Mouse (Mus musculus) midbrain, embryonic 11.5 days (tissue): ENCODE measurements around the gene Ccdc6. TPM values are rescaled to one million over a fixed set of nuclear protein-coding genes. Genes with fewer than 3 reads are reported as not detected.

ENCODE experiments used
- ATAC-seq: fragments of 200-750 bp; cut with Nextera tagmentation; 2 replicates; pipeline ENCODE4 v1.8.0; 2017; ENCODE audit warnings: moderate TSS enrichment, moderate library complexity; ENCODE audit not compliant: low FRiP score
- DNase-seq: peaks from one replicate; pipeline ENCODE4 v3.0.0; 2015; ENCODE audit warnings: low spot score; ENCODE audit errors: missing footprints
- H3K27ac ChIP-seq: fragments of 300-500 bp; sonication (generic); 2 replicates; pipeline ENCODE4 v1.5.1; 2014; ENCODE audit warnings: low read depth, low read length
- H3K27me3 ChIP-seq: fragments of 300-500 bp; sonication (generic); 2 replicates; pipeline ENCODE4 v1.6.1; 2014; ENCODE audit warnings: mild to moderate bottlenecking, low read length, moderate library complexity, mixed read lengths; ENCODE audit not compliant: control insufficient read depth, insufficient read depth
- H3K36me3 ChIP-seq: fragments of 300-500 bp; sonication (generic); 2 replicates; pipeline ENCODE4 v1.6.1; 2014; ENCODE audit warnings: mild to moderate bottlenecking, low read length, moderate library complexity, mixed read lengths; ENCODE audit not compliant: control insufficient read depth, insufficient read depth
- H3K4me1 ChIP-seq: fragments of 300-500 bp; sonication (generic); 2 replicates; pipeline ENCODE4 v1.6.1; 2014; ENCODE audit warnings: low read length; ENCODE audit not compliant: control insufficient read depth, insufficient read depth
- H3K4me2 ChIP-seq: fragments of 300-500 bp; sonication (generic); 2 replicates; pipeline ENCODE4 v1.6.1; 2014; ENCODE audit warnings: mild to moderate bottlenecking, moderate library complexity
- H3K4me3 ChIP-seq: fragments of 300-500 bp; sonication (generic); 2 replicates; pipeline ENCODE4 v1.5.1; 2014; ENCODE audit warnings: low read depth, low read length
- H3K9ac ChIP-seq: fragments of 300-500 bp; sonication (generic); 2 replicates; pipeline ENCODE4 v1.6.1; 2014; ENCODE audit warnings: low read length
- H3K9me3 ChIP-seq: fragments of 300-500 bp; sonication (generic); 2 replicates; pipeline ENCODE4 v1.6.1; 2016; ENCODE audit warnings: low read length; ENCODE audit not compliant: control insufficient read depth
- WGBS: fragments of 180-500 bp; shearing (Covaris S2); extraction: QIAGEN DNeasy Blood & Tissue Kit; methylation state at CpG from one replicate; pipeline ENCODE4 v1.1.7; 2014; 5-methylcytosine and 5-hydroxymethylcytosine counted together
- polyA plus RNA-seq: library from polyadenylated mRNA; unstranded; fragments of >200 nt; fragmentation: Nextera tagmentation; extraction: Ambion mirVana; gene quantifications from 2 replicates; pipeline ENCODE4 v1.2.1, GENCODE M21; 2014

Ccdc6 gene
- polyA plus RNA-seq, 1 experiment from 2014 or later, result 22.3 TPM

DNA sequence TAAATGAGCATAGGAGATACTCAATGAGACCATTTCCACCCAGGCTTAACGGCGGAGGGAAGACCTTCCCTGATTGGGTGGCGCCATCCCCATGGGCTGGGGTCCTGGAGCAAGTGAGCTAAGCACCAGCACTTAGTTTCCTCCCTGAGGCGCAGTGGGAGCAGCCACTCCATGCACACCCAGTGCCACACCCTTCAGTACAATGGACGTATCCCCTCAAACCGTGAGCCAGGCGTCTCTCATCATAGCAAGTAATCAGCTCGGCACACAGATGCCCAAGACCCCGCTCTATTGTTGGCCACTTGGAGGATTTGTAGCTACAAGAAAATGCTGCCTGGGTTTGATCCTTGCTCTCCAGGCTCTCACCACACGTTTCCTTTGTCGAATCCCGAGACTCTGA, 49.0 kb downstream of the Ccdc6 start:
- H3K36me3 ChIP-seq, result peaks cover 16% of the 10 kb centered on the region; the same call in 1 of the 2 replicates
- no peaks in the 10 kb centered on the region for H3K27me3 ChIP-seq
- H3K4me3 ChIP-seq, result no peak overlapping the region
- no peak for ATAC-seq
- DNase-seq, result no peak
- H3K4me2 ChIP-seq, result no peak overlapping the region
- no peaks in the 10 kb centered on the region; the same call in 1 of the 2 replicates for H3K9me3 ChIP-seq
- H3K9ac ChIP-seq, result no peak overlapping the region
- no peak overlapping the region for H3K27ac ChIP-seq
- WGBS, result 96% methylated on average over 12 of the region's 12 CpGs
- 0 out of 2 replicates have a peak, but pooled peaks cover 4% of the 10 kb centered on the region for H3K4me1 ChIP-seq

DNA sequence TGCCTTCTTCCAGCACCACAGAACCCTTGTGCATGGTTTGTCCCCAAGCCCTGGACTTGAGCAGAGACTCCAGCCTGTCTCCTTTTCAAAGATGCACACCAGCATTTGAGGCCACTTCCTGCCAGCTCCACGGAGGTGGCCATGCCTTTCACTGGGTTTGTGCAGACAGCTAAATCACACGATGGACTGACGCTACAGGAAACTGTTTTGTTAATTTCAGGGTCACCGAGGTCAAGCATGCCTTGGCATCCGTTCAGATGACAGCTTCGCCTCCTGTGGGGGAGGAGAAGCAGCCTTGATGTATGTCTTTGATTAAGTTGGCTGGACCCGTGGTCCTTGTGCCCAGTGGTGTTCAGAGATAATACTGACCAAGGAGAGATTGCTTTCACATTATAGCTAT, 52.2 kb downstream of the Ccdc6 start:
- Histone ChIP-seq H3K4me2 (no peak overlapping the region), H3K4me1 (0 out of 2 replicates have a peak, but pooled peaks cover 4% of the 10 kb centered on the region), H3K27ac (no peak overlapping the region), H3K27me3 (no peaks in the 10 kb centered on the region), H3K36me3 (peaks cover 14% of the 10 kb centered on the region; the same call in 1 of the 2 replicates), H3K9me3 (no peaks in the 10 kb centered on the region; the same call in 1 of the 2 replicates), H3K9ac (no peak overlapping the region), H3K4me3 (no peak overlapping the region)
- no peak for DNase-seq
- WGBS, result 53% methylated on average over 7 of the region's 7 CpGs
- ATAC-seq, result no peak

DNA sequence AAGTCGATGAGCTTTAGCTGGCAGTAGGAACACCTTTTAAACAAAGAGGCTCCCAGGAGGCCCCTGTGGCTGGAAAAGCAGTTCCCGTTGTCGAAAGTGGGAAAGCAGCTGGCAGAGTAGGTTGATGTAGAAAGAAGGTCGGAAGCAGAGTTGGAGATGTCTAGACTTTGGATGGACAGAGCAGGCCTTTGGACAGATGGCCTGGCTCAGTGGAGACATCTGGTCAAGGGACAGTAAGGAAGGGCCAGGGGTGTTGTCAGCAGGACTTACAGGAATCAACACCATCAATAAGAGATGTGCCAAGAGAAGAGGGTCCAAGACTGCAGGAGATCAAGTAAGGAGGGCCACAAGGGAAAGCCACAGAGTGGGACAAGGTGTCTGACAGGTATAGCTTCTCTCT, 53.4 kb downstream of the Ccdc6 start:
- Histone ChIP-seq H3K27ac (no peak overlapping the region), H3K4me3 (no peak overlapping the region), H3K36me3 (peaks cover 15% of the 10 kb centered on the region; the same call in 1 of the 2 replicates), H3K9me3 (no peaks in the 10 kb centered on the region; the same call in 1 of the 2 replicates), H3K27me3 (no peaks in the 10 kb centered on the region), H3K4me2 (no peak overlapping the region), H3K4me1 (0 out of 2 replicates have a peak, but pooled peaks cover 4% of the 10 kb centered on the region), H3K9ac (no peak overlapping the region)
- WGBS, result 80% methylated on average over 4 of the region's 4 CpGs
- no peak for ATAC-seq
- no peak for DNase-seq

DNA sequence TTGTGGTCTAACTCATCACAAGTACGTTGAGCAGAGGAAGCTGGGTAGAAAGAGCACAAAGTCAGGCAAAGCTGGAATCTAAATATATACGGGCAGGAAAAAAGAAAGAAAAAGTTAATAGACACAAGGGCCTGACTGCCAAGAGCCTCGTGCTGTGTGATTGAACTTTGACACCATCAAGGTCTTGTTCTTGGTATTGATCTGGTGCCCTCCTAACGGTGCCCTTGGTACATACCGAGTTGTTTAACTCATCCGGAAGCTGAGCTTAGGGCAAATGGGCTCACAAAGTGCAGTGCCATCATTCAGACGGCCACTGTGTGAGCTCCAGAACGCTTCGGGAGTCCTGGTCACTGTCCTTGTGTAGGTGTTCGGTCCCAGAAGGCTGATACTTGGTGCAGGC, 54.2 kb downstream of the Ccdc6 start:
- Histone ChIP-seq H3K4me1 (0 out of 2 replicates have a peak, but pooled peaks cover 4% of the 10 kb centered on the region), H3K27ac (no peak overlapping the region), H3K4me2 (no peak overlapping the region), H3K9ac (no peak overlapping the region), H3K4me3 (no peak overlapping the region), H3K9me3 (no peaks in the 10 kb centered on the region), H3K36me3 (peaks cover 11% of the 10 kb centered on the region; the same call in 1 of the 2 replicates), H3K27me3 (no peaks in the 10 kb centered on the region)
- DNase-seq (no peak), ATAC-seq (no peak)
- 92% methylated on average over 10 of the region's 10 CpGs for WGBS

DNA sequence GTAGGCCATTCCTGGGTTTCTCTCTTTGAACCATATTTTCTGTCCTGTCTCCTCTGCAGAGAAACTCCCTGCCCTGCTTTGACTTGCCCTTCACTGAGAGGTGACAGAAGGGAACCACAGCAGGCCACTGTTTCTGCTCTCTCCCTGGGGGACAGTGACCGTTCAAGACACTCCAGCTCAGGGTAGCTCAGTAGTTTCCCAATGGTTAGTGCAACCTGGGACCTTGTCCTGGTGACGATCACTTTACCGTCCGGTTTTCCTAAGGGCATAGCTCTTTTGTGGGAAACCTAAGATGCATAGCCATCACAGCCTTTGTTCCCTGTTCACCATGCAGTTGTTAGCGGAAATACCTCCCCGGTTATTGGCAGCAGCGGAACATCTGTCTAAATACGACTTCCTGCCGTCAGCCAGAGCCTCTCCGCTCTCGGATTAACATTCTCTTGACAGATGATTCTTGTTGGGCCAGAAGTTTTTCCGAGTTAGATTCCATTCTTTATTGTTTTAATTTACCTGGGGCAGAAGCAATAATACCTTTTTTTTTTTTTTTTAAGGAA, 55.3 kb downstream of the Ccdc6 start:
- WGBS, result 68% methylated on average over 12 of the region's 12 CpGs
- 0 out of 2 replicates have a peak, but pooled peaks cover 4% of the 10 kb centered on the region for H3K4me1 ChIP-seq
- H3K4me2 ChIP-seq, result no peak overlapping the region
- peaks cover 14% of the 10 kb centered on the region; the same call in 1 of the 2 replicates for H3K36me3 ChIP-seq
- H3K9me3 ChIP-seq, result no peaks in the 10 kb centered on the region
- no peak overlapping the region for H3K27ac ChIP-seq
- no peak for ATAC-seq
- H3K27me3 ChIP-seq, result no peaks in the 10 kb centered on the region
- DNase-seq, result no peak
- no peak overlapping the region for H3K9ac ChIP-seq
- H3K4me3 ChIP-seq, result no peak overlapping the region

DNA sequence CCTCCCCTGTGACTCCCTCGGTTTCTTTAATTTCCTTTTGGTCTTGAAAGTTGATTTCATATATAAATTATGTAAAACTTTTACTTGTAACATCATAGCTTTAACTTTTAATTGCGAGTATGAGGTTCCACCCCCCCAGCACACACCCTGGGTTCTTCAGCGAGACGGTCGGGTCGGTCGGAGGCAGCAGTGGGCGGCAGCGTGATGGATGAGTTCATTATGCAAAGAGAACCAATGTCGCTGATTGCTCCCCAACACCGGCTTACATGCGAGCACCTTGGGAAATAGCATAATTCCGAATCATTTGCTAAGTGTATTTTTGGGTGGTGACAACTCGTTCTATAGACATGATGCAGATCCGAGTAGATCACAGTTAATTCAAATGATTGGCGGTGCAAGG, 56.9 kb downstream of the Ccdc6 start:
- Histone ChIP-seq H3K36me3 (peaks cover 12% of the 10 kb centered on the region; the same call in 1 of the 2 replicates), H3K9me3 (no peaks in the 10 kb centered on the region), H3K4me3 (no peak overlapping the region), H3K4me2 (no peak overlapping the region), H3K27ac (no peak overlapping the region), H3K4me1 (0 out of 2 replicates have a peak, but pooled peaks cover 4% of the 10 kb centered on the region), H3K9ac (no peak overlapping the region), H3K27me3 (no peaks in the 10 kb centered on the region)
- DNase-seq (no peak), ATAC-seq (no peak)
- WGBS, result 95% methylated on average over 16 of the region's 16 CpGs

DNA sequence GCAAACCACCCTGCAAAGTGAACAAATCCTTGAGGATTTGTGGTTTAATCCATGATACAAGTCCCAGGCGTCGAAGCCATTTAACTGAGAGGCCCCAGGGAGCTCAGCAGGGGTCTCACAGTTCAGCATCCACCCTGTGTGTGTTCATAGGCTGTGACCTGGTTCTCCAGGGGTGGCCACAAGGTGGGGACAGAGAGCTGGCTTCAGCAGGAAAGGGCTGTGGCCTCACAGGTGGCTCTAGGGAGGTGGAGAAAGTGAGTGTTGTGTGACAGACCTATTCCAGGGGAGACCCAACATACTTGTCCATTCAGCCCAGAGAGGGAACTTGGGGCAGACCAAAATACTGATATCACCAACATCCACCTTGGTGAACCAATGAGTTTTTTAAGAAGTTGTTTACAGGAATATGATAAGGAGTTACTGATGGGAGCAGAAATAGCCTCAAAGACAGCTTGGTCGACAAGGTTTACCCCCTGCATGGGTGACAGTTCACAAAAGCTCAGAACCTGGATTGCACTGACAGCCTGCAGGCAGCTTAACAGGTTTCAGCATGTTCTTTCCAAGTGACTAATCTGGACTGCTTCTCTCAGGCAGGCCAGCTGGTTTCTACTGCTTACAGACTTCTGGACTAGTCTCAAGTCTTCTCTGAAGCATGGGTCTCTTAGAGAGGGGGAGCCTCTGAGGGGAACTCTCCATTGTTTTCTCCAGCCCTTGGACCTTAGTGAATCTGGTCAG, 59.7 kb downstream of the Ccdc6 start:
- Histone ChIP-seq H3K9ac (no peak overlapping the region), H3K27me3 (no peaks in the 10 kb centered on the region), H3K4me3 (no peak overlapping the region), H3K36me3 (peaks cover 9% of the 10 kb centered on the region; the same call in 1 of the 2 replicates), H3K4me2 (no peak overlapping the region), H3K27ac (no peak overlapping the region), H3K9me3 (no peaks in the 10 kb centered on the region), H3K4me1 (no peaks in the 10 kb centered on the region)
- 77% methylated on average over 3 of the region's 3 CpGs for WGBS
- DNase-seq, result peak; percentile 80
- no peak for ATAC-seq

DNA sequence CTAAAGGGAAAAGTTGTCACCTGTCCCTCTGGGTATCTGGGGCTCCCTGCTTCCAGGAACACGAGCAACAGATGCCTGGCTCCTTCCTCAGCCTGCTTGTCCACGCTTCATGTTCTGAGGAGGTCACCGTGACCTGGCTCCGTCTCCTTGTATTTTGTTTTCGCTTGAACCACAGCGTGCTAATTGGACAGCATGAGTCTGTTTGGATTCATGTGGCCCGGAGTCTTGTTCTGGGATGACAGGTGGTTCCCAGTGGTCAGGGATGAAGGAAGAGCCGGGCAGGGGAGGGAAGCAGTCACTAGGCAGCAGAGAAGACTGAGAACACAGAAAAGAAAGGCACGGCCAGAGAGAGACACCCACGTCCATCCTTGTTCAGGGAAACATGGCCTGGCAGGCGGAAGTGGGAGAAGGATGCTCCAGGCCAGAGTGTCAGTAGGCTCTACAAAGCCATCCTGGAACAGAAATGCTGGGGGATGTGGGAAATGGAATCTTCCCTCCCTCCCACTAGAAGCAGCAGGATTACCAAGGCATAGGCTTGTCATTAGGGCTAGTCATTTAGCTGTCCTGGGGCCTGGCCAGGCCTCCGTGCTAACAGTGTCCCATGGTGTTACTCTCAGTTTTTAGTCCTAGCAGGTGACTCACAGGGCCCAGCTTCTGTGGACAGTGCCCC, 62.9 kb downstream of the Ccdc6 start:
- peaks cover 9% of the 10 kb centered on the region; the same call in 1 of the 2 replicates for H3K36me3 ChIP-seq
- no peak overlapping the region for H3K4me3 ChIP-seq
- DNase-seq, result peak; percentile 72
- no peak overlapping the region for H3K27ac ChIP-seq
- no peak for ATAC-seq
- 78% methylated on average over 12 of the region's 12 CpGs for WGBS
- H3K9ac ChIP-seq, result no peak overlapping the region
- no peaks in the 10 kb centered on the region for H3K4me1 ChIP-seq
- H3K9me3 ChIP-seq, result no peaks in the 10 kb centered on the region
- H3K27me3 ChIP-seq, result no peaks in the 10 kb centered on the region
- no peak overlapping the region for H3K4me2 ChIP-seq

DNA sequence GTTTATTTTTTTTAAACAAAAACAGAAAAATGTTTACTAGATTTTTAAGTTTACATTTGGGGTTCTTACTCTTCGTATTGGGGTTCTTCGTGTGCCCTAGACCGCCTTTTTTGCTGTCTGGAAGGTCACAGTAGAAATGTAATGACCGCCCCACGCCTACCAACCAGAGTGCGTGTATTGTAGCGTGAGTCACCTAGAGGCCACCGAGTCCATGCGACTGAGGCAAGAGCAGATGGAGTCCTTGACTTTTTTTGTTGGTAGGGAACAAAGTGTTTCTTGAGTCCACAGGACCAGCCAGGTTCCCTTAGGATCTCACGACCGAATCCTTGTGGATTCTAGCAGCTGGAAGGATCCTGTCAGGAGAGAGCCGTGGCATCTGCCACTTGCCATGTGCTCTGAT, 63.9 kb downstream of the Ccdc6 start:
- H3K9ac ChIP-seq, result no peak overlapping the region
- H3K27me3 ChIP-seq, result no peaks in the 10 kb centered on the region
- 94% methylated on average over 12 of the region's 12 CpGs for whole genome bisulfite sequencing
- no peak overlapping the region for H3K27ac ChIP-seq
- no peaks in the 10 kb centered on the region for H3K4me1 ChIP-seq
- DNase-seq, result no peak
- no peak overlapping the region for H3K4me3 ChIP-seq
- H3K9me3 ChIP-seq, result no peaks in the 10 kb centered on the region
- H3K4me2 ChIP-seq, result no peak overlapping the region
- ATAC-seq, result no peak
- H3K36me3 ChIP-seq, result peaks cover 3% of the 10 kb centered on the region; the same call in 1 of the 2 replicates
